Mouse (Mus musculus): ENCODE data around the gene Pih1d1.

GRCm38 (mm10) chr7:45164833-45165232 lies 10.7 kb downstream of the Pih1d1 start:
- no peak for TF ChIP-seq CTCF (conservative IDR thresholded peaks at IDR 0.05; ENCODE audit: insufficient read depth, insufficient read length, low read depth, low read length)
- TF ChIP-seq POLR2A (IDR thresholded peaks at IDR 0.05; ENCODE audit: low read depth, low read length), result no peak
